Mouse (Mus musculus) c-Kit-positive CD71-negative TER-119-negative erythroid progenitor cells, embryonic 14.5 days (primary cell): Measurements from ENCODE around the gene Tcf23.

Source experiments
- DNase-seq: peaks from one replicate; pipeline ENCODE4 v3.0.0-alpha.2; 2013; ENCODE audit warnings: low read depth

Tcf23 gene

GRCm38 (mm10) chr5:30968416-30968815, at the start of gene Tcf23:
Tcf23 (plus strand) TSS chr5:30968662.
- no peak for DNase-seq

DNA sequence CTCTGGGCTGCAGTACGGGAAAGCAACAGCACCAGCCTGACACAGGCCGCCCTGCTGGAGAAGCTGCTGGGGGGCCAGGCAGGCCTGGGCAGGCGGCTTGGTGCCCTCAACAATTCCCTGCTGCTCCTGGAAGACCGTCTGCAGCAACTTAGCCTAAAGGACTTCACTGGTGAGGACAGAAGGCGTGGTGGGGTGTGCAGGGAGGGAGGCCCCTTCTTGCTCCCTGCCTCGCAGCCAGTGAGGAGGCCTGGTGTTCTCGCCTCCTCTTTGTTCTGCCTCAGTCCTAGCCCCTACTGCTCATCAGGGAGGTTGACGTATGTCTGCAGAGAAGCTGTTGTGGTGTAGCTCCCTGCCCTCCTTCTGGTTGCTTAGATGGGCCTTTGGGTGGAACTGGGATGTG, 49.8 kb upstream of the Tcf23 start:
- no peak for DNase-seq

- DNase-seq, result no peak
Measured at GRCm38 (mm10) chr5:30919831-30920614, 48.4 kb upstream of the Tcf23 start.

GRCm38 (mm10) chr5:30920621-30921020, 47.8 kb upstream of the Tcf23 start:
- DNase-seq, result no peak

- DNase-seq, result peak; percentile 88
Measured at GRCm38 (mm10) chr5:30921256-30922033, 47.0 kb upstream of the Tcf23 start, which contains the start of gene Khk. Khk (plus strand) TSS chr5:30921431.

DNA sequence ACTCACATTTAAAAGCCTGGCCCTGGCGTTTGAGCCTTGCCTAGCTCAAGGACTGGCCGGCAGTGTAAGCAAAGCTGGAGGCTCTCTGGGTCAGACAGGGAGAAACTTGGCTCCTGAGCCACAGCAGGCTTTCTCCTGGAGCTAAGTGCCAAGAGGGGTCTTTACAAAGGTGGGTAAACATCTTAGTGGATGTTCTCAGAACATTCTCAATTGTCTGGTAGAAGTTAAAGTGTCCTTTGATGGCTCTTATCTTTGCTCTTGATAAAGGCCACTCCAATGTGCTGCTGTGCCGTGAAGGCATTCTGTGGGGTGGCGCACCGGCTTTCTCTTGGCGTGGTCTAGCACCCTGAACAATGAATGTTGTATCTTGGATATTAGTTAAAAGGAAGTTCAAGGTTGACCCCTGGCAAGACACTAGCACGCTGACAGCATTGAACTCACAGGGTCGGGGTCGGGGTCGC, 45.9 kb upstream of the Tcf23 start:
- no peak for DNase-seq

- DNase-seq, result no peak
Measured at GRCm38 (mm10) chr5:30923119-30923518, 45.3 kb upstream of the Tcf23 start.

DNA sequence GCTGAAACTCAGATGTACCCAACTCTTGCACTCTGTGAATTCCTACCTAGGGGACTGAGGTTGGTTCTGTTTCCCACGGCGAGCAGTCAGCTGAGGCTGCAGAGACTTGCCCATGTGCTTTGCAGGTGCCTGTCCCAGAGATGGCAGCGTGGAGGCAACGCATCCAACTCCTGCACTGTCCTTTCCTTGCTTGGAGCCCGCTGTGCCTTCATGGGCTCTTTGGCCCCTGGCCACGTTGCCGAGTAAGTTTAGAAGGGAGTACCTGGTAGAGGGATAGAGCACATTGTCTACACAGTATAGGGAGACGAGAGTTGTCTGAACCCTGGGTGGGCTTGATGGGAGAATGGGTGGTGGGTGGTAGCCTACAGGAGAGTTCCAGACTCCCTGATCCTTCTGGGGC, 43.8 kb upstream of the Tcf23 start:
- DNase-seq, result no peak

GRCm38 (mm10) chr5:30925217-30925616, 43.2 kb upstream of the Tcf23 start:
- DNase-seq, result no peak

DNA sequence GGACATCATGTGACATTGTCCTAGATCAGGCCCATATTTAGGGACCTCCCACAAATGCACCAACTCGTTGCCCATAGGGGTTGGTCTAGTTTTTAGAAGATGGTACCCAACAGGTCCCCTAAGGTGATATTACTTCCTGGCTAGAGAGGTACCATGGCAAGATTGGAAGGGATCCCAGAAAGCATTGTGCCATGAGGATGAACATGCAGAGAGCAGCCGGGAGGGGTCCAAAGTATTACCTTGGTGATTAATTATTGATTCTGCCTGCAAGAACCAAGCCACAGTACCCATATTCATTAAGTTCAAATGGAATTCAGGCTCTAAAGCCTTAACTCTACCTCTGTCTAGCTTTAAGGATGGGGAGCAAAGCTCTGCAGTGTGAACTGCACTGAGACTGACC, 42.4 kb upstream of the Tcf23 start:
- no peak for DNase-seq

DNA sequence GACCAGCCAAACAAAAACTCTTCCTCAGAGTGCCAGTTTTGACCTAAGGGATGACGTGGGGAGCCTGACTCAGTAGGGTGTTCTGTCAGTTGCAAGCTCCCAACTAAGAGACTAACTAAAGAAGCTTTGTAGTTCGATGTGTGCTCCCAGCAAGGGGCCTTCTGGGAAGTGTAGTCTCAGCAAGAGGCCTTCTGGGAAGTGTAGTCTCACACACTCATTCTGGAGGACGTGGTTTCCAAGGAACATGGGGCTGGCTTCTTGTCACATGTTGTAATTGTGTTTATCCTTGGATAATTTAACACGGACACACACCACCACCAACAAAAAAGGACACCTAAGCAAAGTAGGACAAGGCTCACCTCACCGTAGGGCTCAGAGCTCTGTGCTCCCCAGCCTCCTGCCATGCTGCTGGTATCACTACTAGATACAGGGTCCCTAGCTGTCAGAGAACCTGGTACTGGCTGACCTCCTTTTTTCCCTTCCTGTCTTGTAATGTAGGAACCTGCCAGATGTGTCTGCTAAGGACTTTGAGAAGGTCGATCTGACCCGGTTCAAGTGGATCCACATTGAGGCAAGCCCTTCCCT, 40.4 kb upstream of the Tcf23 start:
- no peak for DNase-seq

DNA sequence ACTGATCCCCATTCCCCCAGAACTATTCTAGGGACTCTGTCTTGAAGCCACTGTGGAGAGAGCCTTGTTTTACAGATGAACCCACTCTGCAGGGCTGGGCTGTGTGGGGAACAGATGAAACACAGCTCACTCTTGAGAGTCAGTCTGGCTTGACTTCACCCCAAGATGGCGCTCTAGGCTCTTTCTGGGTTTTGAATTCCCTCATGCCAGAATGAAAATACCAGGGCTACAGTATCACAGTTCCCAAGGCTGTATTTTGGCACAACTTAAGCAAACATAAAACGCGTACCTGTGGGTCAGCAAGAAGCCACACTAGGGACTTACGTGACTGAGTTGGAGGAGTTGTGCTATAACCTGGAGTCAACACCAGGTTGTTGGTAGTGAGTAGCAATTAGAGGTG, 38.3 kb upstream of the Tcf23 start:
- no peak for DNase-seq

GRCm38 (mm10) chr5:30930846-30931245, 37.6 kb upstream of the Tcf23 start:
- DNase-seq, result no peak

- DNase-seq, result no peak
Measured at GRCm38 (mm10) chr5:30931378-30931777, 37.1 kb upstream of the Tcf23 start.

GRCm38 (mm10) chr5:30933705-30934104, 34.8 kb upstream of the Tcf23 start:
- DNase-seq, result no peak

GRCm38 (mm10) chr5:30934725-30935461, 33.6 kb upstream of the Tcf23 start:
- DNase-seq, result no peak

GRCm38 (mm10) chr5:30943004-30943403, 25.5 kb upstream of the Tcf23 start:
- no peak for DNase-seq

DNA sequence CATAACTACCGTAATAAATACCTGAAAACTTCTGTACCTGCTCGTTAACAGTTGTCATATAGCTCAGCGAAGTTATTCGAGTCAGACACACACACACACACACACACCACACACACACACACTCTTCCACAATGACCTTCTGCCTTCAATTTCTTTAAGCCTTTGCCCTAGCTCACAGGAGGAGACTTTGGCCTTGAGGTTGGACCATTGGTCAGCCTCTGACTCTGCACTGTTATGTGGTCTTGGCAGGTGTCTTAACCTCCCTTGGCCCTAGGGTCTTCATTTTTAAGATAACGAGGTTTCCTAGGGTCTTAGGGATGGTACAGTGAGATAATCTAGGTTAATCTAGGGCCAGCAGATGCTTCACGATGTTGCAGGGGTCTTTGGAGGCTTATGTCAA, 24.1 kb upstream of the Tcf23 start:
- no peak for DNase-seq

DNA sequence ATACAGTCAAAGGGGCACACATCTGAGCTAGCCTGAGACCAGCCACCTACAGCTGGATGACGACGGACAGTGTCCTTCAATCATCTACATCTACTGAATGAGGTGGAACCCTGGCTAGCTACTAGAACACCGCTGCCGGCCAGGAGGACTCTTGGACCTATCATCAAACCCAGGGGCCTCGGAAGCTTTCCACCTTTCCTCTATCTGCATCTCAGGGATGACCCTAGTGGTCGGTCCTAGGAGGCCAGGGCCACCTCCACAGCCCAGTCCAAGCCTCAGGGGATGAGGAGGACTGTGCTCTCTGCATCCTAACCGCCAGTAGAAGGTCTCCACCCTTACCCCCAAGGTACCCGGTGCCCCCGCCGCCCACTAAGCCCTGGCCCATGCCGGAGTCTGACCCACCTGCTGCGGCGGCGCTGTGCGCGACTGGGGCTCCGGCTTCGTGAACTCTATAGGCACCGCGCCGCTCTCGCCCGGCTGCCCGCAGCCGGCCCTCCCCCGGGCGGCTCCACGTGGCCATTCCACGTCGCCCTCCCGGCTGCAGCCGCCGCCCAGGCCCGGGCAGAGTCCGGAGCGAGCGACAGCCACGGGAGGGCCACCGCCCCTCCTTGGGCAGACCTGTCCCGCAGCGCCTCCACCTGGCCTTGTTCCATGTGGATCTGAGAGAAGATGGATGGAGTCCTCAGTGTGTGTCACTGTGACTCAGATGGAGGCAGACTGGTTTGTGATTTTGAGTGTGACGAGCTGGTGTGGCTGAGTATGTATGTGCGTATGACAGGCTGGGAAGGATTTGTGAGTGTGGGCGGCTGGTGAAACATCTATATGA, 23.3 kb upstream of the Tcf23 start, which contains the start of gene Cgref1:
TSS of gene Cgref1 (minus strand) at position 636 of the 826 bp plus-strand sequence.
- no peak for DNase-seq

DNA sequence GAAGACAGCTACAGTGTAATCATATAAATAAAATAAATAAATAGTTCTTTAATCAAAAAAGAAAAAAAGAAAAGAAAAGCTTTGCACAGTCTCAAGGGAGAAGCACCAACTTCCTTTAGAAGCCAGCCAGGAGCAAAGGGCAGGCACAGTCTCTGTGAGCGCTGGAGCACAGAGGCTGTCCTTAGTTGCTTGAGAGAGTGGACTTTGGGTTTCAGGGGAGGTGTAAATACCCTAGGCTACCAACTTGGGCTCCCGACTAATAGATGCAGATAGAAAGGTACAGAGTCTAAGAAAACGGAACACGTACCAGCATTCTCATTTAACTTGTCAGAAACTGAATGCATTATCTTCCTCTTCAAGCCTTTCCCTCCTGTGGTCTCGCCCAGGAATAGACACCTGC, 19.8 kb upstream of the Tcf23 start:
- DNase-seq, result no peak

DNA sequence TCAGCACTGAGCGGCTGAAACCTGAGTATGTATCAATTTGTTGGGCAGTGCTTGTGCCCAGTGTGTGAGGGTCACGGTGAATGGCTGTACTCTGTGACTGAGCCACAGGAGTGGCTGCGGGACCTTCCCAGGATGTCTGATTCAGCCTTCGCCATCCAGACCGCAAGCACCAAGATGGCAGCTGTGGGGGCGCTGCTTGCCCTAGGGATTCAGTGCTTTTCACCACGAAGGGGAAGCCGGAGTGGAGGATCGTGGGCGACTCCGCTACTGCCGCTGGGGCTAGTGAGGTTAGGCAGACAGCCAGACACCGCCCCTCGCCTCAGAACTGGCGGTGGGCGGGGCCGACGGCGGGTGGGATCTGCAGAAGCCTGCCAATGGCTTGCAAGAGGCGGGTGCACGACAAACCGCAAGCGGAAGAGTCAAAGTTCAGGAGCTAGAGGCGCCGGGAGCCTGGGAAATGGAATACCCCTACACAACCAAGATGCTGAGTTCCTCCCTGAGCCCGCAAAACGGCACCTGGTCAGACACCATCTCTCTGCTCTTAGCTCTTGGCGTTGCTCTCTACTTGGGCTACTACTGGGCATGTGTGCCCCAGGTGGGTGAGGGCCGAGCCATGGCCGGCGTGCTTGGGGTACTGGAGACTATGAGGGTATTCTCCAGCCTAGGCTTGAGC, 18.7 kb upstream of the Tcf23 start:
- peak; percentile 80 for DNase-seq
